Mouse (Mus musculus) testis, adult 2 months (tissue): ENCODE measurements around the gene Golga7b.

Experiments used
- CTCF ChIP-seq: fragments of 200-500 bp; IDR thresholded peaks from 2 replicates; pipeline ENCODE4 v1.5.1; 2012; ENCODE audit warnings: low read depth, mild to moderate bottlenecking, inconsistent platforms, low read length, moderate library complexity; ENCODE audit not compliant: control insufficient read depth, insufficient read depth, insufficient replicate concordance
- POLR2A ChIP-seq: fragments of 200-500 bp; IDR thresholded peaks from 2 replicates; pipeline ENCODE4 v1.6.1; 2012; ENCODE audit warnings: low read depth, mild to moderate bottlenecking, inconsistent platforms, low read length, moderate library complexity; ENCODE audit not compliant: control insufficient read depth

DNA sequence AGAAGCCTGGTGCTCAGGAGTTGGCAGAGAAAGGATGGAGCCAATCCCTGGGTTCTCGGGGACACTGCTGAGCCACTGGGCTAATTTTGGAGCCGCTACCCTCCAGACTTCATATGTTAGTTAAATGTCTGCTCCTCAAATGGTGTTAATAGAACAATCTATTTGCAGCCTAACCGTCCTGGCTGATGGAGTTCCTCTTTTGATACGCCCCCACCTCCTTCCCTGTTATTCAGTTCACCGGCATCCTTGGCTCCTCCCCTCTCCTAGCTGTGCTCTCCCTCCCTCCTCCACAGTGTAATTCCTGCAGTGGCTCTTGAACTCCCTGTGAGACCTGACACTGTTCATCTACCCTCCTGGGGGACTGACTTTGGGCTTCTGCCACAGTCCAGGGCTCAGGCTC, 748 bp upstream of the Golga7b start:
- TF ChIP-seq POLR2A (no peak), CTCF (no peak)
